Mouse (Mus musculus): ENCODE results near the gene Tmem119.

The Tmem119 gene

DNA sequence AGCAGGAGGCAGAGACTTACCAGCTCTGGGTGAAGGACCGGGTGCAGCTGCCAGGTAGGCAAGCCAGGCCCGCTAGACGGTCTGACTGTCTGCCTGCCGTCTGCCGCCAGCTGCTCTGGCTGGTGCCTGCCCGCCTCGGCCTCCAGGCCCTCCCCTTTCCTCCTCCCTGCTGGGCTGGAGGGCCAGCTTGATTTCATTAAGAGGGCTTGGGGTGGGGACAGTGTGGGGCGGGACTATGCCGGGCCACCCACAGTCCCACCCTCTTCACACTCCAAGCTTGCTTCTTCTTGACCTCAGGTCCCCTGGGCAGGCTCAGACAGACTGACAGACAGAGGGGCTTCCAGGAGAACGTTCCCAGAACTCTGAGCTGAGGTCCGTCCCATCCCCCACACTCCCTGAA lies at the start of gene Tmem119:
Tmem119 (minus strand) TSS at position 237 of the 400 bp plus-strand sequence.
- DNase-seq (ENCODE audit: low spot score), result peak; percentile 90

DNA sequence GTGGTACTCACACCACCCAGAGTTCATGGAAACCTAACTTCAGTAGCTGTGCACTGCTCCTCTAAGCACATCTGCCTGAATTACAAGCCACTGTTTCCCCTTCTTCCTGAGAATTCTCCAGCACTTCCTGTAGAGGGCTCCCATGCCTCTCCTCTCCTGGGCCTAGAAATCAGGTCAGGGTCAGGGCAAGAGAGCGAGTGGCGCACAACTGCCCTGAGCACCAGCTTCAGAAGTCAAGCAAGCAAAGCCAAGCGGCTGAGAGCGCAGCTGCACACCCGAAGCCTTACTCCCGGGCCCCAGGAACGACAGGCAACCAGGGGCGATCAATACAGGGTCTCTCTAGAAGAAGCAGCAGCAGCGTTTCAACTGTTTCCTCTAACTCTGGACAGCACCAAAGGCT lies 47.3 kb upstream of the Tmem119 start:
- DNase-seq (ENCODE audit: low spot score), result no peak

DNA sequence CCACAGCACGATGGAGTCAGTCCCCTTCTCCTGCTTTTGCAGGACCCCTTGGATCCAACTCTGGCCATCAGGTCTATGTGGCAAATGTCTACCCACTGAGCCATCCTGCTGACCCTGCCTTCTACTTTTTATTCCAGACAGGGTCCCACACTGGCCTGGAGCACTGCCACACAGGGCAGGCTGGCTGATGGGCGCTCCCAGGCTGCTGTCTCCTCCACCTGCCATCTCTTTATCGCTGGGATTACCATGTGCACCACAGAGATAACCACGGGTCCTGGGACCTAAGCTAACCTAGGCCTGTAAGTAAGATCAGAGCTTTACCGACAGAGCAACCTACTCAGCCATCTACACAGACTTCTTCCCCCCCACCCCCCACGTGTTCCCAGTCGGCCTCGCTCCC lies 46.3 kb upstream of the Tmem119 start:
- no peak for DNase-seq (ENCODE audit: low spot score)

DNA sequence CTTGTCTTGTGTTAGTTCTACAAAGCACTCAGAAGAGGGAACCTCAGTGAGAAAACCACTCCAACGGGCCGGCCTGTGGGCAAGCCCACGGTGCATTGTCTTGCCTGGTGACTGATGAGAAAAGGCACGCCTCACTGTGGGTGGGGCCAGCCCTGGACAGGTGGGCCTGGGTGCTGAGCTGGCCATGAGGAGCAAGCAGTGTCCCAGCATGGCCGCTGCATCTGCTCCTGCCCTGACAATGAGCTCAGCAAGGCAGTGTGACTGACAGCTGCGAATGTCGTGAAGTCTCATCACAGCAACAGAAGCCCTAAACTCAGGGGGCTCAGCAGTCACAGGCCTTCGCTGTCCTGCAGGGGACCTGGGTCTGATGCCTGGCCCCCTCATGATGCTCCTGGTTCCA lies 45.3 kb upstream of the Tmem119 start:
- DNase-seq (ENCODE audit: low spot score), result no peak

DNA sequence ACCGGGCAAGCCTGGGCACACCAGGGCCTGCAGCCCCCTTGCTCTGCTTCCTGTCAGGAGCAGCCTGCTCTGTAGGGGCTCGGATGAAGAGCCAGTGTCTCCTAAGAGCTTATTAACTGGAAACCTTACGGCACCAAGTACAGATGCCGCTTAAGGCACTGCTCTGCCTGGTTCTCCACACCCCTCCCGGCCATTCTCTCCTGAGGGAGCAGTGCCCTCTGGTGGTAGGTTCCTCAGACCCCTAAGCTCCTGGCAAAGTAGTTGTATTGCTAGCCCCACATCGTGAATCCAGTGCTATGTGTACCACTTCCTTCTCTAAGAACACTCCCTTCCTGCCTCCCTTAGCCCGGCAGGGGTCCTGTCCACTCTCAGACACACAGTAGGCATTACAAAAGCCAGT lies 44.4 kb upstream of the Tmem119 start:
- peak; percentile 87 for DNase-seq (ENCODE audit: low spot score)

DNA sequence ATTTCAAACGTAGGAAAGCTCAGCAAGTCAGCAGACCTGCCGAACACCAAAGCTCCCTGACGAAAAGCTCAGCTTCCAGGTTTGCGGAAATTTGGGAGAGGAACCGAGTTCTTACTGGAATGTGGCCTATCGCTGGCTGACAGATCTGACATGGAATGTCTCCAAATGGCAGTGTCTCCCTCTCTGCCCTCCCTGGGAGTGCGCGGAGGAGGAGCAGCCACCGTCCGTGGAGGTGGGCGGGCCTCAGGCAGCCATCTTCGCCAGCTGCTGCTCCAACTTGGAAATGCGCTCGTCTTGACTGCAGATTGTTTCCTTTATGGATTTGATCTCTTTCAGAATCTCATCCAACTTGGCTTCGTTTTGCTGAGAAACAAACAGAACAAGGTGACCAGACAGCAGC lies 43.8 kb upstream of the Tmem119 start:
- DNase-seq (ENCODE audit: low spot score), result no peak

DNA sequence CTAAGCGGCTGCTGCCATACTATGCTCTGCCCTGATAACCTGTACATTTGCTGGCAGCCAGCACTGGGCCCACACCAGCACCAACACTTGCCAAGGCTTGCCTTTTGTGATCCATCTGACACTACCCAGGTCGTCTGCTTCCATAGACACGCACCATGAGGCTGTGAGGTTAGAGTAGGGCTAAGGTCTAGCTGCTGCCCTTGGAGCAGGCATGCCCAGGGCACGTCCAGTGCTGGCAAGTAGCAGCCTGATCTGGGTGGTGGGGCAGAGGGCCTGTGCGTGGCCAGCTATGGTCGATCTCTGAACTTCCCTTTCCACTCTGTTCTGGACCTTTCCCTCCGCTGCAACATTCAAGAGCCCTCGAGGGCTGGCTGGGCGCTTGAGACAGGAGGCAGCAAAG lies 42.6 kb upstream of the Tmem119 start:
- DNase-seq (ENCODE audit: low spot score), result no peak

DNA sequence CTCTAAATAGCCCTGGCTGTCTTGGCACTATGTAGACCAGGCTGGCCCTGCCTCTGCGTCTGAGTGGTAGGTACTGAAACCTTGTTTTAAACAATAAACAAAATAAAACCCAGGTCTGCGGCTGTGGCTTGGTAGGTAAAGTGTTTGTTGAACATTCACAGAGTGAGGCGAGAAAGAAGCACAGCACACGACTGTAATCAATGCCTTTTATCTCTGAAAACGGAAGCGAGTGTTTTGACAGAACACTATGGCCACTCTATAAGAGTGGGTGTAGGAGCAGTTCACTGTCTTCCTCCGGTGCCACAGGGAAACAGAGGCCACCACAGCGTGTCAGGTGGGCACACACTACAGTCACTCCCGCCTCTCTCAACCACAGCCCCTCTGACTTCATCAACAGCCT lies 41.9 kb upstream of the Tmem119 start:
- no peak for DNase-seq (ENCODE audit: low spot score)

DNA sequence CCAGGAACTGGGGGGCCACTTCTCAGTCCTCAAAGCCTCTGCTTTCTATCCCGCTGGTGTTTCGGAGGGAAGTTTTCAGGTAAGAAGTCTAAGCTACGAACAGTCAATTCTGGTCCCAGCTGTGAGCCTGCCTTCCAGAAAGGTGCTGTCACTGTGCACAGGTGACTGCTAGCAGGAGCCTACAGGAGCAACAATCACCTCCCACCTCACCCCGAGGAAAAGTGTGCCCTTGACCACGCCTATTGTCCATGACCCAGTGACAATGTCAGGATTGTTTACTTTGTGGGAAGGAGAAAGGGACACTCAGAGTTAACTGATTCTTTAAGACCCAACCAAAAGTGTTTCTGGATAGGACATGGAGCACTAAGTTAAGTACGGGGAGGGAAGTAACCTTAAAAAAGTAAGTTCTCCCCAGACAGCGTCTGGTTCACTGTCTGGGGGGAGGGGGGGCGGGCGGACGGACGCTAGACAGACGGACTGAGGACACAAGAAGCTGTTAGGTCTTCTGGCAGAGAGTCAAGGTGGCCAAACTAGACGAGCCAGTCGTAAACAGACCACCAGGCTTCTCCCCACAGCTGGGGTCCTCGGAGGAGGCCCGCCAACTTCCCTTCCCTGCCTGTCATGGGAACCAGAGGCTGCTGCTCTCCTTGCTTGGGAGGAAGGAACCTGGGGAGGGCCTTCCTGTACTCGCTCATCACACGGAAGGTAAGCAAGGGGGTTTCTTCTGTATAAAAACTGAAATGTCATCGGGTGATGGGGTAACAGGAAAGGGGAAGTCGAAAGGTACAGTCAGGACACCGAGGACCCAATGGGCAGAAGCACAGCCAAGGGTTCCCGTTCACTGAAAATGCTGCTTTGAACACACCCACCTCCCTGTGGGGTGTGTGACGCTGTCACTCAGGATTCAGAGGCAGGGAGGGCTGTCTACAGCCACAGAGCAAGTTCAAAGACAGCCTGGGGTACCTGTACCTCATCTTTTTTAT lies 41.2 kb upstream of the Tmem119 start:
- no peak for DNase-seq (ENCODE audit: low spot score)

DNA sequence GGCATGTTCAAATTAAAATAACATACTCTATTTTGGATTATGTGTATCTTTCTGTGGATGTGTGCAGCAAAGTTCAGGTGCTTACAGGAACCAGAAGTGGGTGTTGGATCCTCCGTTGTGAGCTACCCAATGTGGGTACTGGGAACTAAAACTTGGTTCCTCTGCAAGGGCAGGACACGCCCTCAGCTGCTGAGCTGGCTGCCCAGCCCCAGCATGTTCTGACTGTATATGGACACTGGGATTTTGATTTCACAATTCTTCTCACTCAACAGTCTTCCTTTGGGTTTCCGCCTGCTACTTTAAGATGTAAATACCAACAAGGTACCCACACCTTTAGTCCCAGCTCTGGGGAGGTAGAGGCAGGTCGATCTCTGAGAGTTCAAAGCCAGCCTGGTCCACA lies 40.1 kb upstream of the Tmem119 start:
- DNase-seq (ENCODE audit: low spot score), result no peak

DNA sequence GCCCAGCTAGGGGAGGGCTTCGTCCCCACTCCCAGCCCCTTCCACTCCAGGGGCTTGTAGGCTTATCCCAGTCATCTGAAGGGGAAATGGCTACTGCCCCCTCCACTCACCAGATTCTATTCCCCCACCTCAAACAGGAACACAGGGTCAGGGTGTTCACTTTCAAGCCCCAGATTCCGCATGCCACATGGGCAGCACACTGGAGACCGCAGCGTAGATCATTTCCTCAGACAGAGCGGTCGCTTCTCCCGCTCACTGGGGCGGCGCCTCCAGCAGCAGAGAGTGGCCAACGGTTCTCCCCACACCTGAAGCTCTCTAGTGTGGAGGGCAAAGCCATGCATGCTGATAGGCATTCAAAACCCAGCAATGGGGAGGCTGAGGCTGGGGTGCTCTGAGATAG lies 36.6 kb upstream of the Tmem119 start:
- DNase-seq (ENCODE audit: low spot score), result no peak

DNA sequence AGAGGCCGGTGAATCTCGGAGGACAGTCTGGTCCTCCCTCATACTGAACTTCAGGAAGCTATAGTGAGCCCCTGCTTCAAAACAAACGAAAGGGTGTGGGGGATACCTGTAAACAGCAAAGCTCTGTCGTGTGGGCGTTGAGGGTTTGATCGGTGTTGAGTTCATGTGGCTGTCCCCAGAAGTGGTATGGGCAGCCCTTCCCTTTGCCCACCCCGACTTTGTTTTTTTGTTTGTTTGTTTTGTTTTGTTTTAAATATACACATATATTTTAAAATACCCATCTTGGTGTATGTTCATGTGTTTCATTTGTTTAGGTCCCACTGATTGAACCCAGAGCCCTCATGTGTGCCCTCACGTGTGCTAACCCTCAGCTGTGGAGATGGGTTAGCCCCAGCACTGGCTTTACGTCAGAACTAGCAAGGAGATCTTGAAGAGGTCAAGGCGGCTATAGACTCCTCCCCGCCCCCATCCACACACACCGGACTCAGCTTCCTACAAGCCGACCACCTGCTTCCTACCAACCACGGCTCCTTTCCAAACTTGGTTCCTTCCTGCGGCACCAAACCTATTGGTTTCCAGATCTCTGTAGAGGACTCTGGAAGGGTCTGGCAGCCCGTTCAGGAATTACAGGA lies 33.1 kb upstream of the Tmem119 start:
- no peak for DNase-seq (ENCODE audit: low spot score)

DNA sequence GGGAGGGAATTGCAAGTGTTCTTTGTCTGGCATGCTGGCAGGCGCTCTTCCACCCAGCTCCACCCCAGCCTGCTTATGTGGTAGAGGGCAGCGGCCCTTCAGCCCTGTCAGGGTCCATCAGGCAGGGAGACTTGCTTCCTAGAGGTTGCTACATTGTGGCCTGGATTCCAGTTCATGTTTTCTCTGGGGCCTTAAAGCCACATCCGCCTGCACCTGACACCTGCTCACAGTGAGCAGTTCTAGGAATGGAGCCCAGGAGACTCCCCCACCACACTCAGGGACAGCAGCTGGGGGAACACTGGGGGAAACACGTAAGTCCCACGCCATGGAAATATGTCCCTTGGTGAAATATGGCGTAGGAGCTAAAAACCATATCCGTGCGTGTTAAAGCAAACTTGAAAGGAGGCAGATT lies 32.2 kb upstream of the Tmem119 start, which contains the start of gene Selplg:
Selplg (minus strand) TSS at position 155 of the 412 bp plus-strand sequence.
- no peak for DNase-seq (ENCODE audit: low spot score)

DNA sequence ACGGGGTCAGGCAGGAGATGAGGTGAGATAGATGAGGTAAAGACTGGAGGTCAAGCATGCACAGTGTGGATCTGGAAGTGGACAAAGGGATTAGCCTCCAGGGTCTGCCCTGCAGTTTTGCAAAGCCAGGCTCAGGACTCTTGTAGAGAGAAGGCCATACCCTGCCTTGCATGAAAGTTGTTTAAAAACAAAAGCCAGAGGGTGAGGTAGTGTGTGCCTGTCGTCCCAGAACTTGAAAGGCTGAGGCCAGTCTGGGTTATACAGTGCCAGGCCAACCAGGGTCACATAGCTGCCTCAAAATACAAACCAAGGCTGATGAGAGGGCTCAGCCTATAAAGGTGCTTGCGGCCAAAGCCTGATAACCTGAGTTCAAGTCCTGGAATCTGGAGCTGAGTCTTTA lies 31.4 kb upstream of the Tmem119 start:
- DNase-seq (ENCODE audit: low spot score), result no peak

DNA sequence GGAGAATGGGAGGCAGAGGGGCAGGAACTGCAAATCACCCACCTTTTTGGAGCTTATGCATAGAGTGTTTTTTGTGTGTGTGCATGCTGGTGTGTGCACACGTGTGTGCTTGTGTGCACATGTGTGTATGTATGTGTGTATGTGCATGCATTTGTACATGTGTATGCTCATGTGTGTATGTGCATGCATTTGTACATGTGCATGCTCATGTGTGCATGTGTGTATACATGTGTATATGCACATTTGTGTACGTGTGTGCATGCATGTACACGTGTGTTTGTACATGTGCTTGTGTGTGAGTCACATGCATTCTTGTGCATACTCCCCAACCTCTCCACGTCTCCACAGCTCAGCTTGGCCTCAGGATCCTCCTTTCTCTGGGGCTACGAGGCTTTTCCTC lies 30.5 kb upstream of the Tmem119 start:
- no peak for DNase-seq (ENCODE audit: low spot score)

DNA sequence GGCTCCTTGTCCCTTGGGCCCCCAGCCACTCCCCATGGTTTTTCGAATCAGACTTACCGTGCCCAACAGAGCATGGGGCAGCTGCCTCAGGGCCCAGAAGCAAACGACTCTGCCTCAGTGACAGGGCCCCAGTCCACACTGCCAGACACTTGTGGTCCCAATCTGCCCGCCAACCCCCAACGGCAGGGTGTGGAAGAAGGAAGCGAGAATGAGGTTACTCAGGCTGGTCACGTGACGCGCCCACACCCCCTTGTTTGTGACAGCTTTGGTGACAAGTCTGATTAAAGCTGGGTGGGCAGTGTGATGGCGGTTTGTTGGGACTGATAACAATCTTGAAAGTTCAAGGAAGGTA lies 30.0 kb upstream of the Tmem119 start:
- no peak for DNase-seq (ENCODE audit: low spot score)

DNA sequence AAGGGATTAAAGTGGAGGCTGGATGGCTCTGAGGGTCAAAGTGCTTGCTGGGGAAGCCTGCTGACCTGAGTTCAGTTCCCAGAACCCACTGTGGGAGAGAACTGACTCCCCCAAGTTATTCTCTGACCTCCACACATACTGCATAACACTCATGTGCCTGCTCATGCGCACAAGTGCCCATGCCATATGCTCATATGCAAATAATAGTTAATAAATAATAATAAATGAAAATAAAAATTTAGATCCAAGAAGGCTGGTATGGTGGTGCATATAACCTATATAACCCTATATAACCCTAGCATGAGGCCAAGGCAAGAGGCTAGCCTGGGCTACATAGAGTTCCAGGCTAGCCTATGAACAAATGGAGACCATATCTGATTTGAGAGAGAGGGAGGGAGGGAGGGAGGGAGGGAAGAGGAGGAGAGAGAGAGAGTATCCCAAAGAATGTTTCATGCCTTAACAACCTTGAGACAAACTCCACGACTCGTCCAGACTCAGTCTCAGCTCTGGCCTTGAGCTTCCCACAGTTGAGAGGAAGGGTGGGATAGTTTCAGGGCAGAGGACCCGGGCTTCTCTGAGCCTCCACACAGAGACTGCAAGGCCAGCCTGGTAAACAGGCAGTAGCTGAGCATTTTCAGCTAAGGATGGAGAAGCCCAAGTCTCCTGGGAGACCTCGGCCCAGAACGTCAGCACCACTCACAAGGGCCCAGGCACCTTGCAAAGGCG lies 29.4 kb upstream of the Tmem119 start:
- DNase-seq (ENCODE audit: low spot score), result no peak

DNA sequence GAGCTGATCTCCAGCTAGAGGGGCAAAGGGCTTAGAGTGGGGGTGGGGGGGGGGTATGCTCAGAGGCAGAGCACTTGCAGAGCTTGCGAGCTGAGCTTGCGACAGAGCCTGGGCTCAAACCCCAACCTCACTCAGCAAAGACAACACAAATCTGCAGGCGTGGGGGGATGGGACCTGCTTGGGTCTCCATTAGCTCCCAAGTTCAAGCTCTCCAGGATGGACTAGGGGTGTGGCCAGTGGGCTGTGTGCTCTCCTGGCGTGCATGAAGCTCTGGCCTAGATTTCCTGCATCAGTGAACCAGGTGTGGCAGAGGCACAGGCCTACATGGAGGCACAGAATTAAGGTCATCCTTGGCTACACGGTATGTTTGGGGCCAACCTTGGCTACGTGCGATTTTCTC lies 28.2 kb upstream of the Tmem119 start:
- DNase-seq (ENCODE audit: low spot score), result peak; percentile 47

DNA sequence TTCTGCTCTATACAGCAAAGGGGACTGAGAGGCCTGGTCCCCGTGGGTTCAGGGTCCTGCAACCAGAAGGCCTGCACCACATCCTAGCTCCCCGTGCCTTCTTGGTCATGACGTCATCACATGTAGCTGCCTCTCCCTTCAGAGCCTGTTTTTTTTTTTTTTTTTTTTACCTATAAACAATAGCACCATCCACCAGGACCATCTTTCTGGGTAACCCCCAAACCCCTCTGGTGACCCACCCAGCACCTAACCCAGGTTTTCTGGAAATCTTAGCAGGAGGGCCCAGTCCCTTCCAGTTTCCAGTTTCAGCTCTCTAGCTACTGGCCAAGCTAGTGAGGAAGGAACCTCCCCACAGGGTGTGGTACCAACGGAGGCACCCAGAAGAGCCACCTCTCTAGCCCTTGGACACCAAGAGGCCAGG lies 27.7 kb upstream of the Tmem119 start:
- DNase-seq (ENCODE audit: low spot score), result no peak

DNA sequence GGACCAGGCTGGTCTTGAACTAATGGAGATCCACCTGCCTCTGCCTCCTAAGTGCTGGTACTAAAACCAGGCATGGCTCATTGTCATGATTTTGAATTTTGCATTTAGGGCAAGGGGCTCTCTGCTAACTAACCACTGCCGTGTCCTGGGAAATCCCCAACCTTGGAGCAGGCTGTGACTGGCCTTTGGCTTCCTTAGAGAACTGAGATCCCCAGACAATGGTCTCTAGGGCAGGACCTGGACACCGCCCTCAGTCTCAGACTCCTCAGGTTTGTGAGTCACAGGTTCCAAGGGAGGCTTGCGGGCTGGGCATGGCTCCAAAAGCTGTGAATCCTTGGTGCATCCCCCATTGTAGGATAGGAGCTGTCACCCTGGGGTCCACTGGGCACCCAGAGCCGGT lies 26.3 kb upstream of the Tmem119 start:
- peak; percentile 39 for DNase-seq (ENCODE audit: low spot score)

DNA sequence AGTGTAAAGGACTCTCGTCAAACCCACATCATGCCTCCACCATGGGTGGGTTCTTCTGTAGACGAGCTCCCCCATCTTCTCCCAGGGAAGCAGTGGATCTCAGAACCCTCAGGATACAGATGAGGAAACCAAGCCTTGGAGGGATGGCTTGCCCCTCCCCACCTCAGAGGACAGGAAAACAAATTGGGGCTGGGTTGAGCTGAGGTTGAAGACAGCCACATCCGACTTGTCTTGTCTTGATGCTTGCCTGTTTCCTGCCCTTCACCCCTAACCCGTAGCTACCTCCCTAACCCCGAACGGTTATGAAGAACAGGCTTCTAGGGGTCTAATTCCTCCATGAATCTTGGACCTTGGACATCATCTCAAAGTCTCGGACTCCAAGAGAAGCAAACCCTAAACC lies 25.2 kb upstream of the Tmem119 start:
- DNase-seq (ENCODE audit: low spot score), result no peak

DNA sequence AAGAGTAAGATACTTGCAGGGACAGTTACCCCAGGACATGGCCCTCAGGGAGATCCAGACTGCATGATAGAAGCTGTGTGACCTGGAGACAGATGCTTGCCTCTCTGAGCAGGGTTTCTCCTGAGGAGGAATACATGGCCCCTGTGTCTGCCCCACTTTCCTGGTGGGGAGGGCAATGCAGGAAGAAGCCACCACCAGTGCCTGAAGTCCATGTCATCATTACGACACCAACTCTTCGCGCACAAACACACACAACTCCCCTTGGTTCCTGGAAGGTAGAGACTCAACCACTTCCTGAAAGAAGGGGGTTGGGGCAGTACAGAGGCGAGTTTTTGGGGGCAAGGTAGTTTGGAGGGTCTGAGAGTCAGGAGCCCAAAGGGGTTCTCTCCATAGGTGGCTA lies 23.9 kb upstream of the Tmem119 start:
- DNase-seq (ENCODE audit: low spot score), result no peak

DNA sequence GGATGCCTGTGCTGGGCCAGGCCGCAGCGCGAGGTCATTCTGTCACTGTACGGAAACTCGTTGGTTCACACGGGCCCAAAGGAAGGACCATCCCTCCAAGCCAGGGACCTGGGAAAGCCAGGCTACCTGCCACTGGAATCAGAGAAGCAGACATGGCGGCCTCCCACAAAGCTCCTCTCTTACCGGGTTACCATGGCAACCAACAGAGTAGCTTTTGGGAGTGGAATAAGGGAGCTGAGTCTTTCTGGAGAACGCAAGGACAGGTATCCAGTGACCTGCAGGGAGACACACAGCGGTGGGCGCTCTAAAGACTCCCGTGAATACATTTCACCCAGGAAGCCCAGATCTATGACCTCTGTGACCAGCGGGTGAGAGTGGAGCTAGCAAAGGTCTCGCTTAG lies 18.3 kb upstream of the Tmem119 start:
- DNase-seq (ENCODE audit: low spot score), result no peak

Data from MN1 (cell line).